Mouse (Mus musculus) megakaryocyte-erythroid progenitor cell, adult 5-6 weeks (primary cell): Measurements from ENCODE around the gene Creb3l1. TPM values are rescaled to one million over a fixed set of nuclear protein-coding genes. Genes with fewer than 3 reads are reported as not detected.
A peak's percentile ranks its signal among the peaks of the same experiment; 100 is the strongest.

ENCODE experiments used
- ATAC-seq: replicated peaks from 2 replicates; pipeline ENCODE4 v1.8.0; 2016; ENCODE audit warnings: mild to moderate bottlenecking, inconsistent platforms; ENCODE audit not compliant: severe bottlenecking, poor library complexity, low FRiP score, low TSS enrichment
- total RNA-seq, 2 experiments: library from RNA; stranded (forward) in 1 of 2; stranded (reverse) in 1 of 2; fragments of 200-1000, 215-1000 nt in 1 of 2; fragments of >200 nt in 1 of 2; fragmentation: Nextera tagmentation in 1 of 2; gene quantifications; 2 replicates each; pipeline ENCODE4 v1.2.3; 2014 to 2017

Gene Creb3l1
- total RNA-seq, 2 experiments from 2014 or later: 0.33 TPM; not detected in 1

DNA sequence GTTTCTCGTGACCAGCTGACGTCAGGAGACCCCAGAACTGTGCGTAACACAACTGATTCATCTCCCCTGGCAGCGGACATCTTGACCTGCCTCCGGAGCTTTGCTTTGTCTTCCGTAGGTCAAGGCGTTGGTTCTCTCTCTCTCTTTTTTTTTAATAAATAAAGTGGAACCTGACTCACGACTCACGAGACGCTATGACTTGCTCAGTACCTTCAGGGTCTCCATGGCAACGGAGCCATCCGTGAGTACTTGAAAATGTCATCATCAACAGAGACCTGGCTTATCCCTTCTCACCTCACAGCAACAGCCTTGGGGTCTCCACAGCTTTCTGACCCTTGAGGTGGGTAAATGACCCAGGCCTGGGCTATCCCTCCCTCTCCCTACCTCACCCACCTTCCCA, 19.0 kb upstream of the Creb3l1 start:
- no peak for ATAC-seq

DNA sequence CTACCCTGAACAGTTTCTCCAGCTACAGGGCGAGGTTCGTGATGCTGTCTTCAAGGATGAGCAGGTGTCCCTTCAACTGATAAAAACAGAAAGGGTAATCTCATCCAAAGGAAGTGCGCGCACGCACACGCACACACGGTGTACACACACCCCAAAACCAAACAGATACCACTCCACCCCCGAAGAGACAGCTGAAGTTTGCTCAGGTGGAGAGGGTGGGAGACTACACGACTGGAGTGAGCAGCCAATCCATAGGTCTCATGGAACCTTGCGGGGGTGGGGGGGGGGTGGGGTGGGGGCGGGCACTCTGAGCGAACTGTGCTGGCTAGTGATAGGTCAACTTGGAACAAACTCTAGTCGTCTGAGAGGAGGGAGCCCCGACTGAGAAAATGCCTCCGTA, 17.2 kb upstream of the Creb3l1 start:
- no peak for ATAC-seq

DNA sequence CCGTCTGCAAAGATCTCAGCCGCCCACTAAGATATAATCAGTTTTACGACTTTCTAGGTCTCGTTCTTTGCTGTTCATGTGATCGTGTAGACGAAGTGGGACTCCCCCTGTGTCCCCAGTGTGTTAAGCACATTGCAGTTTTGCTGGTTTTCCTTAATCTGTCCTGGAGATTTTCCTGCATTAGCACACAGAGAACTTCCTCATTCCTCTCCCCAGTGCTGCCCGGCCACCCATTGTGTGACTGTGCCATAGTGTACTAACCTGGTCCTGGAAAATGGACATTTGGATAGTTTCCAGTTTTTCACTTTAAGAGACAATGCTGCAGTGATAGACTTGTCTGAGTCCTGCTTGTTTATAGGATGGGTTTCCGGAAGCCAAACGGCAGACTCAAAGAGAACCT, 10.0 kb upstream of the Creb3l1 start:
- ATAC-seq: no peak

DNA sequence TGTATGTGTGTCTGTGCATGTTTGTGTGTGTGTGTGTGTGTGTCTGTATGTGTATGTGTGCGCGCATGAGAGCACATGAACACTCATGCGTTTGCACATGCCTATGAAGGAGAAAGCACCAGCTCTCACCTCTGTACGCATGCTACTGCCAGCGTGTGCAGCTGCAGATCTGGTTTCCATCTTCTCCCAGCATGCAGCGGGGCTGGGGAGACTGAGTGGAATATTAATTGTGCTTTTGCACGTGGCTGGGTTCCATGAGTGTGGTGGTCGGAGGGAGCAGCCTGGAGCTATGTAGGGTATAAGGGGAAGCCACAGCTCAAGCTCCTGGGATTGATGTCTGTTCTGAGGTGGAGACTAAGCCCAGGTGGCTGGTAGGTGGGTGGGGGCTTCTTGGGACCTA, 6.3 kb upstream of the Creb3l1 start:
- ATAC-seq: no peak

DNA sequence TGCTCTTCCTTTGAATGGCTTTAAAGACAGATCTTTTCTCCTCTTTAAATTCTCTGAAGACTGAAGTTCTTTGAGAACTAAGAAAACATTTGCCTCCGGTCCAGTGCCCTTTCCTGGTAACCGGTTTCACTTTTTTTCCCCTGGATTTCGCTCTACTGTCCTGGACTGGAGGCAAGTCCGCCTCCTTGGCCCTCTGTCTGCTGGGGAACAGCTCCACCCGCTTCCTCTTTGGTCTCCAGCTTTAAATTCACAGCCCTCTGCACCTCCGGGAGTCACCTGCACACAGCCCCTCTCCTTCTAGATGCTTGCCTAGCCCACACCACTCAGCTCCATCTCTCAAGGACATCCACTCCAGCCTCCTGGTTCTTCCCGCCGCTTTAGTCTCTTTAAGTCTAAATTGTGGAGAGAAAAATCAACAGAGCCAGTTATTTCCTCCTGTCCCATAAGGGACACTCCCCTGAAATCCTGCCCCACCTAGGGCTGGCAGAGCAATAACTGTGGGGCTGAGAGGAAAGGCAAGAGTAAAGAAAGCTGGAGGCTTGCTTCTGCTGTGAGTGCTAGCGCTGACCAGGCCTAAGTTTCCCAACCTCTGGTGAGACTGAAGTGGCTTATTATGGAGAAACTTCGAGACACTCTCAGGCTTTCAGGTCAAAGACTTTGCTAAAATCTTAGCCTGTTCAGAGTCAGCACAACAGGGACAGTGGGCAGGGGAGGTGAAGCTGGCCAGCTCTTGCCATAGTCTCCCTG, 5.3 kb upstream of the Creb3l1 start:
- no peak for ATAC-seq

DNA sequence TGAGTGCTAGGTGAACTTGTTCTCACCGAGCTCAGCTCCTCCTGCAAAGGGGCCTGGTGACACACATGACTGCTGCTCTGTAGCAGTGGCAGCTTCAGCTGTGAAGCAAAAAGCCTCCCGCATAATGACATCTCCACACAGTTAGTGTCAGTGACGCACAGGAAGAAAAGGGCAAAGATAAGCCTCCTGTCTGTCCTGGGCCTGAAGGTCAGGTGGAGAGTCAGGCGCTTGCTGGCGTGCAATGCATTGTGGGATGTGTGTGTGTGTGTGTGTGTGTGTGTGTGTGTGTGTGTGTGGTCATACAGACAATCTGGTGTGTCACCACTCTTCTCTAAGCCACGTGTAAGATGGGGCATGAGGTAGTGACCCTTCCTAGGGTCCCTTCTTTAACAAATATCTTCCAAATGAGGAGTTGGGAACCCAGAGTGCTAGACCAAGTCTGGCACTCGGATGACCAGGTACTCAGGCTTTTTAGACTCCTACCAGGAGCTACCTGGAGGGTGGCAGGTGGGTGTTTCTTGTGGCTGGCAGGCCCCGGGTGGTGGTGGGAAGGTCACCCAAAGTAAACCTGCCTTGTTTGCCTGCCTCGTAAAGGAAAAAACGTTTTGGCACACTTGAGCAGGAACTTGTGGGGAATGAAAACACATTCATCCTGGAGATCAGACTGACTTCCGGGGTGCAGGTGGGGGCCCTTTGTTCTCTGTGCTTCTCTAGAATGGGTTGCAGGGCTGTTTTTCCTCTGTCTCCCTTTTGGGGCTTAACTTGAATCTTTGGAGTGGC, 3.7 kb upstream of the Creb3l1 start:
- ATAC-seq: peak; percentile 15; the same call in 1 of the 2 replicates

DNA sequence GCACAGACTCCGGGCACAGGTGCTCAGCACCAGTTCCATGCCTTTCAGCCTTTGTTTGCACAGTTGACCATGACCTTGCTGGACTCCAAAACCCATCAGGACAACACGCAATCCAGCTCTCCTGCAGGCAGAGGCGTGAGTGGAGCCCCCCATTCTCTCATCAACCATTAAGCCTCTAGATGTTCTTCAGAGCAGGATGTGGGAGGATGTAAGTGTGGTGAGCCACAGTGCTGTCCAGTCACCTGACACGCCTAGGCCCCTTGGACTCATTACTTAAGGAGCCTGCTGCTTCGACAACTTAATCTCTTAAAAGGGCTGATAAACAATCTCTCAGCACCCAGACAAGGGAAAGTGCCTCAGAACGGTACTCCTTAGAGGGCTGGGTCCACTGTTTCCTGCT, 1.7 kb upstream of the Creb3l1 start:
- no peak for ATAC-seq

DNA sequence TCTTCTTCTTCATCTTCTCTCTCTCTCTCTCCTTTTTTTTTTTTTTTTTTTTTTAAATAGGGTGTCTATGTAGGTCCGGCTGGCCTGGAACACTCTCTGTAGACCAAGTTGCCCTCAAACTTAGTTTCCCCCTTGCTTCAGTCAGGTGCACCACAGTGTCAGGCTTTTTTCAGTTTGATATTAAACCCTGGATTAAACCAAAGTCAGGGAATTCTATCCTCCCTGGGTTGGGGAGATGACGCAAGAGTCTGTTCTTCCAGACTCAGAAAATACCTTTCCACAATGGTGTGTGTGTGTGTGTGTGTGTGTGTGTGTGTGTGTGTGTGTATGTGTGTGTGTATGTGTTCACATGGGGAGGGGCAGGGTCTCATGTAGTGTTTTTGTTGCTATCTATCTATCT, 900 bp upstream of the Creb3l1 start:
- ATAC-seq: no peak

DNA sequence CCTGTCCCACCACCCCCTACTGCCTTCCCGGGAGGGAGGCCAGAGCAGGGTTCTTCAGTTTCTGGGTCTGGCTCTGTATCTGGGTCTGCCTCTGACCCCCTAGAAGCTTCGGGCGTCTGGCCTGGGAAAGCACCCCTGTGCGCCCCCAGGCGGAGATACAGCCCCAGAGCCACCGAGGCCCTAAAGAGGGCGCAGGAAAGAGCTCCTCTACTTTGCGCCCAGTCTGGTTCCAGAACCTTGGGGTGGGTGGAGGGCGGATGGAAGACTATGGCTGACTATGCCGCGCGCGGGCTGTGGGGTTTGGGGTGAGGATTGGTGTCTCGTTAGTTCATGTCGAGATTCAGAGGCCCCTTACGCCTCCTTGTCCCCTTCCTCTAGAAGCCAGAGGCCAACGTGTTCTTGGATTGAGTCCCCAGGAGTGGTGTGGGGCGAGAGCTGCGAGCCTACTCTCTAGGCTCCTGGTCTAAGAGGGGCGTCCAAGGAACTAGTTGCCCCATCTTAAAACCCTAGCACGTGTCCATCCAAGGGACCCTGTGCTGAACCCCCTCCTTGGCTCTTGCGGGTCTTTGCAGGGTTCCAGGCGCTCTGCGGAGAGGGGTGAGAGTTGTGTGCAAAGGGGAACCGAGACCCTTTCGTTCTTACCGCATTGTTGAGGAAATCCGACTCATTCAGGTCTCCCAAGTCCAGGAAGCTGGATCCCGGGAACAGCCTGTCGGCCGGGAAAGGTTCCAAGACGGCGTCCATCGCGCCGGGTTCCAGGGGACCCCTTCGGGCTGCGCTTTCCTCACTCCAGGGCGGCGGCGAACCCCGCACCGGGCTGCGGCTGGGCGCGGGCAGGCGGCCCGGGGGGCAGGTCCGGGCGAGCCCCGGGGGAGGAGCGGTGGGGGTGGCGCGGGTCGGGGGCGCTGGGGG, 684 bp downstream of the Creb3l1 start:
- ATAC-seq: peak; percentile 47; the same call in 1 of the 2 replicates

DNA sequence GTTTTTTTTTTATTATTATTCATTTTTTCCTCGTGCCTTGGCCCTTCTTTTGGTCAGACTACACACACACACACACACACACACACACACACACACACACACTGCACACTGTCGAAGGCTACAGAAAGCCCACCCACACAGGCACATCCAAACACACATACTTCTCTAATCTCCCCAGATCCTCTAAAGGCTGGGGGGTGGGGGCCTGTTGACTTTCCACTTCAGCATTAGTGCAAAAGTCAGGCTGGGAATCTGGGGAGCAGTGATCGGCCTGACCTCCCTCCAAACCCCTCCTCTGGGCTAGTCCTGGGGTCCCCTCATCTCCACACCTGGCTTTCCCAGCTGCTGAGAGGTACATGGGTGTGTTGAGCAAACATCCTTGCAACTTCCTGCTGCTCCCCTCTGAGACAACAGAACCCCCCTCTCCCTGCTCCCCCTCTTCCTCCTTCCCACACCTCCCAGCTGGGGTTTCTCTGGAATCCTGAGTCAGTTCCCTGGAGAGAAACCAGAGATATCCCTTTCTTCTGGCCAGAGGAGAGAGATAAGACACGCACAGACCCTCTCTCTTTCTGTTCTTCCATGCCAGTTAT, 3.5 kb downstream of the Creb3l1 start:
- ATAC-seq: no peak

DNA sequence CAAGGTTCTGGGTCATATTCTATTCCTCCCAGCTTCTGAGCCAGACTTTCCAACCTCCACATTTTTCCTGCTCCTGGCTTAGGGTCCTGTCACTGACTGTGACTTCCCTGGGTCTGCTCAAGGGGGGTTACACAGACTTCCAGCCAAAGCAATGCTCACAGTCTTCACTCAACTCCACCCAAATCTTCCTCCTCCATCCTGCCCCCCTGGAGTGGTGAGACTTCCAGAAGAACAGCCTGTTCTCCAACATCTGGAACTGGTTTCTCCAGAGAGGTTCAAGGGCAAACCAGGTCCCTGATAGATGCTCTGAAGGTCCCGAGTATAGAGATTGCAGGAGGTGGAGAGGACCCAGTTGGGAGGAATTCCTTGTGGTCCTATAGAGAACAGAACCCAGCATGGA, 6.9 kb downstream of the Creb3l1 start:
- ATAC-seq: no peak

DNA sequence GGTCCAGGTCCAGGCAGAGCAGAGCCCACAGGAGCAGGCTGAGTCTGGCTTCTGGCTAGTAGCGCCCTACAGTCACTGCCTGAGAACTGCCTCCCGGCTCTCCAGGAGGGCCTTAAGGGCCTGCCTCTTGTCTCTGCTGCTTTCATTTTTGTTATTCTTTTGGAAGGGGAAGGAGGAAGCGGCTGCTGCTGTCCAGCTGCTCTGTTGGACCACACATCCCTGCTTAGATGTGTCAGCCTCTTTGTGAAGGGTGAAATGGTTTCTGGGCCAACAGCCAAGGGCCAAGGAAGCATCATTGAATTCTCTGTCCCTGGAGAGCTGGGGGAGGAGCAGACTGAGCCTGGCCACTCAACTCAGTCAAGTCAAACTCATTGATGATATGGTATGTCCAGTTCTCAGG, 7.3 kb downstream of the Creb3l1 start:
- ATAC-seq: no peak

DNA sequence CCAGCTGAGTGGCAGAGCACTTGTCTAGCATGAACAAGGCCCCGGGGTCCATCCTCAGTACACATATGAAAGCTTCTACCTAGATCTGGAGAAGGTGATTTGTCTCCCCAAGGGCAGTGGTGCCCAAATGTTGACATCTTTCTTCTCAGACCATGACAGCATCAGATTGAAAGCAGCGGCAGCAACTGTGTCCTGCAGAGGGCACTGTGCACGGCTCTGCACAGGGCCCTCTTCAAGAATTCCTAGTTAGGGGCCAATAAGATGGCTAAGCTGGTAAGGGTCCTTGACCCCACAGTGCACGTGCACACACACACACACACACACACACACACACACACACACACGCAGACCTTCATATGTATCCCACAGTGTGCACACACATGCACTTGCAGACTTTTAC, 9.4 kb downstream of the Creb3l1 start:
- ATAC-seq: no peak

DNA sequence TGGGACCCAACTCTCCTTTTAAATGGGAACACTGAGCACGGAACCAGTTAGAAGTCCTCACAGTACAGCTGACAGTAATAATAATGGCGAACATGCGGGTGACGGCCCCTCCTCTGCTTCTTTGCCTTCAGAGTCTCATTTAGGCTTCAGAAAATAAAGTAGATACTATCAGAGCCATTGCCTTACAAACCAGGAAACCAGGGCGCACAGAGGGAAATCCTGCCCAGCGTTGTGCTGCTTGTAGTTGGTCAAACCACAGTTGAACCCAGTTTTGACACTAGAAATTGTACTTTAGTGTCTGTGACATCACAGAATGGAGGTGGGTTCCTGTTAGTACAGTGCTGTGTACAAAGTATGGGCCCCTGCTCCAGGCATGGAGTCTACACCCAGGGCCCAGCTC, 10.1 kb downstream of the Creb3l1 start:
- ATAC-seq: no peak

DNA sequence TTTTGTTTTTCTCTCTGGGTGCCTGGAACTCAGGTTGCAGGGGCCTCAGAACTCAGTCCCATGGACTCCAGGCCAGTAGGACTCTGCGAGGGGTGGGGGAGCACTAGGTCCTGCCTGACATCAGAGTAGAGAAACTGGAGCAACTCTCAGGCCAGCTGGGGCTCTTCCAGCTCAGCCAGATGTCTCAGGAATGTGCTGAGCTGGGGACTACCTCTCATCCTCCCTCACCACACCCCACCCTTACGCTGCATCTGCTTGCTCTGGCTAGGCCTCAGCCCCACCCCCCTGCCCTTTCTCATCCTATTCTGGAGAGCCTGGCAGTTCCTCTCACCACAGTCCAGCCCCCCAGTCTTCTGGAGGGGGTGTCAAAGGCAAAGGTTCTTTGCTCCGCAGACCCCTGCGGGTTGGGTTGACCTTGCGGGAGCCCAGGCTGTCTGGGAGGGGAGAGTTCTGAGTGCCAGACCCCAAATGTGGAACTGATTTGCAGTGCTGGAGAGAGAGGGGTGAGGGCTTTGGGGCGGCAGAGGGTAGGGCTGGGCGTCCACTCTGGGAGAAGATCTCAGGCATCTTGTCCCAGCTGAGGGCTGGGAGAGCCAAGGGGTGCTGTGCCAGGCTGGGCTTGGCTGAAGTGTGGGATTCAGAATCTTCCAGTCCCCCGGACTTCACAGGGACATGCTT, 11.4 kb downstream of the Creb3l1 start:
- ATAC-seq: no peak

DNA sequence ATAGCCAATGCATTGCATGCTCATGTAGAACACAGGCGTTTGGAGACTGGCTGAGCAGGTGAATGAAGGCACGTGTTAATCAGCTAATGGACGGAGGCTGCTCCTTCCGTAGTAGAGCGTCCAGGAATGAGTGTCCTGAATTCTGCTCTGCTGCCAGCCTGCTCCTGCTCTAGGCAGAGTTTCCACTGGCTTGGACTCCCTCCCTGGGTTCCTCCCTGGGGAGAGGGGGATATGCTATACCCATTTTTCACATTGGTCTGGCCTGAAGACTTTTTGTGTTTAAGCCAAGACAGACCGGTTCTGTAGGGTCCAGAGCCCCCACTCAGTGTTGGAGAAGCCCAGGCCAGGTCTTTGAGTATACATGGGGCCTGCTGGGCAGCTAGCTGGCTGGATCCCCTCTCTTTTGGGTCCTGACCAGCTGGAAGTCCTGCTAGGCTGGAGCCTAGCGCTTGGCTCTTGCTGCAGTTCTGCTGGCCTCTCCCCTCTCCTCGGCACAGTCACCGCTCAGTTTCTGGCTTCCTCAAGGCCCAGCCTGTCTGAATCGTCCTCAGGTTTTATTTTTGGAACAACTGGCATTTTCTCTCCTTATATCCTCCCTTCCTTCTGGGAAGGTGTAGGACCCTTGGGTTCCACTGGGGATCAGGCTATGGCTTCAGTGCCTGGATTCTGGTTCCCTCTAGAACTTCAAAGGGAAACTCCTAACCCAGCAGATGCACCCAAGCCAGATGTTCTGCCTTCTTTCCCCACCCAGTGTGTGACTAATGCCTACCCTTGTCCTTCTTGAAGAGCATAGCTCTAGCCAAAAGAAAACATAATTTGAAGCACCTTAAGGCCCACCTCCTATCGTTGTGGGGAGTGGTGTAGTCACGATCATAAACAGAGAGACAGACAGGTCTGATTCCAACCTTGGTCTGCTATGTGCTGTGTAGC, 12.6 kb downstream of the Creb3l1 start:
- ATAC-seq: no peak

DNA sequence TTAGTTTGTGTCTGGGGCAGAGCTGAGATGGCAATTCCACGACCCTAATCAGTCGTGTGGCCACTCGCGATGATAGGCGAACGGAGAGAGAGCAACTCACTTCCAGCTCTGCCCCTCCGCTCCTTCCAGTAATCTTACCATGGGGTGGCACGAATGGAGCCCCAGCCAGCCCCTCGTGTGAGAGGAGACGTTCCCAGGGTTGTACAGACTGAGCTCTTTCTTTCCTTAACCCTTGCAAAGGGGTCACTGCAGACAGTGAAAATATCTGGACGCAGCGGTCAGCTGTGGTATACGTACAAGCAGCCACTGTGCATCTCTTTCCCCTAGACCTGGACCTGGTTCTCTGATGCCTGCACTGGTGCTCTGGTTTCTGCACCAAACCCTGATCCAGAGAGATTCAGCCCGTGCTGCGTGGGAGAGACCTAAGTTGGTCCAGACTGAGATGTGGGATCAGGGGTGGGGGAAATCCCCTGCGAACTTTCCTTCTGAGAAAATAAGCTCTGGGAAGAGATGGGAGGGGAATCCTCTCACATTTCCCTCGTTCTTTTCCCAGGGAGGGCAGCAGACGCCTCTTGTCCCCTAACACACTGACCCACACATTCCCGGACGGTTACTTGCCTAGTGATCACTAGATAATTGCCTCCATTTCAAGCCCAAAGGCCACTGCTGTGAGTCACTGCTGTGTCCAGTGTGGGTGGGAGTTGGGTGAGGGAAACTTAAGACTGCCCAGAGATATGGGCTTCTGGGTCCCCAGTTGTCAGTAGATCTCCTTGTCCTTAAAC, 15.5 kb downstream of the Creb3l1 start:
- ATAC-seq: peak; percentile 6; the same call in 1 of the 2 replicates
